Mouse (Mus musculus): Measurements from ENCODE around the gene Vmn2r17.

Gene Vmn2r17

GRCm38 (mm10) chr5:109419388-109419787 lies at the start of gene Vmn2r17:
TSS of gene Vmn2r17 (plus strand) at chr5:109419688.
- in situ Hi-C loops (cut with MboI; ENCODE audit: low sequenced_read_pairs) = no loop called here

DNA sequence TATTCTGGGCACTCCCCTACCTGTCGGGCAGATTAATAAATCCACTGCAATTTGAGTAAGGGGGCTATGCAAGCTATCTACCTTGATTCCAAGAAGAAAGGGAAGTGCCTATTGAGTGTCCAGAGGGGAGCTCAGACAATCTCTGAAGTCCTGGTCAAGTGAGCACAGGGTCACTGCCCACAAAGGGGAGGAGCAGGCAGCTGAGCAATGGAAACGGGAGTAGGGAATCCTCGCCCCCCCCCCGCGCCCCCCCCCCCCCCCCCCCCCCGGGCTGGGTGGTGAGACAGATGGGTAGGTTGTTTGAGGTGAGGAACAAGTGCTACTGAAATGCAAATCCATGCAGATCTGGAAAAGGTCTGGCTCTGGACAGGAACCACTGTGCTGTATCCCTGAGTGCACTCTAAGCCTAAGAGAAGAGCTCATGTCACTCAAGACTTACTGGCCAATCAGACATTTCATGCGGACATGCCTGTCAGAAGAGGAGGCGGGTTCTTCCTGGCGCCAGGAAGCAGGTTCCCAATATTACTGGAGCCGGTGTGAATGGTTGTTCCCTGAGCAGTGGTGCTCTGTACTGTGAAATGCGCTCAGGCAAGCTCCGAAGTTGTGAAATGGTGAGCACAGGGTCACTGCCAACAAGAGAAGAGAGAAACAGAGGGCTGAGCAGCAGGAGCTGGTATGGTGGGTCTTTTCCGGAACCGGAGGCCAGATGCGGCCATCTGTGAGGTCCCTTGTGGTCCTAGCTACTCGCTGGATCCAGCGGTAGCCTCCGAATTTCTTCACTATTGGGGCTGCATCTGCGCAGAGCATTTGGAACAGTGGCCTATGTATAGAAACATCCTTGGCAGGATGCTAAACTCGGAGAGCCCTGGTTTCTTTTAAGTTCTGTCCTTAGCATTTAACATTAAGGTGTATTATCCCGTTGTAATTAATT lies 47.4 kb downstream of the Vmn2r17 start:
- in situ Hi-C loops (cut with MboI; ENCODE audit: low sequenced_read_pairs) = no loop called here

DNA sequence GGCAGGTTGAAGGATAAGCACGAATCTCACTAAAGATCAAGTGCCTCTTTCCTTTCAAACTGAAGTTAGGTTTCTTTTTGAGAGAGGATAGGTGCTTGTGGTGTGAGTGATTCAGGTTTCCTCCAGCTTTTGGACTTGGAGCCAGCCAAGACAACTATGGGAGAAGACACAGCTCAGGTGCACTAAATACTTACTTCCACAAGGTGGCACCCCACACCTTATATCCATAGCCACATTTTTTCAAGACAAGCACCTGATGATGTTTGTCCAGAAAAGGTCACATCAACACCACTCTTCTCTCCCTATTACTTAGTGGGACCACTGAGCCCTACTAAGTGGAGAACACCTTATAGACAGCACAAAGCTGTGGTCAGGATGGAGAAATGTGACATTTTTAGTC lies 87.2 kb downstream of the Vmn2r17 start:
- in situ Hi-C loops (cut with MboI; ENCODE audit: low sequenced_read_pairs) = loop anchor here (10.0 kb wide), 1 partner anchor 88 kb away; no protein-coding TSS in a partner anchor

Measured in CH12F3 (cell line).